Mouse (Mus musculus) heart, adult 2 months (tissue): ENCODE measurements at regions not wholly inside any gene's neighbourhood (a gene's known extent, or its start where the extent isn't known, plus 50 kb on each side); places are given as distances from the start of the nearest gene placed in this dataset.

Source experiments
- CTCF ChIP-seq: fragments of 200-600 bp; IDR thresholded peaks from 2 replicates; pipeline ENCODE4 v1.8.1; 2022; ENCODE audit warnings: antibody characterized with exemption, mild to moderate bottlenecking, moderate library complexity
- EP300 ChIP-seq: fragments of 200-500 bp; IDR thresholded peaks from 2 replicates; pipeline ENCODE4 v1.6.1; 2011; ENCODE audit warnings: low read depth, low read length, control low read depth; ENCODE audit not compliant: insufficient read depth
- POLR2A ChIP-seq: fragments of 200-500 bp; IDR thresholded peaks from 2 replicates; pipeline ENCODE4 v1.6.1; 2011; ENCODE audit warnings: mild to moderate bottlenecking, low read depth, low read length, control low read depth; ENCODE audit not compliant: insufficient read depth

GRCm38 (mm10) chr1:185587671-185588347 lies 133.2 kb downstream of the Slc30a10 start:
- no peak for TF ChIP-seq POLR2A
- TF ChIP-seq CTCF, result no peak
- TF ChIP-seq EP300, result no peak
